Mouse (Mus musculus) right cerebral cortex, adult 18-20 months (tissue): ENCODE results near the gene Sike1.

Experiments used
- DNase-seq: peaks from one replicate; pipeline ENCODE4 v3.0.0; 2022; ENCODE audit warnings: mixed read lengths

The Sike1 gene

GRCm38 (mm10) chr3:102995605-102996321 is at the start of gene Sike1:
Sike1 (plus strand) TSS chr3:102995708.
- peak; percentile 96 for DNase-seq

- no peak for DNase-seq
Observed at GRCm38 (mm10) chr3:102946312-102946711, 49.2 kb upstream of the Sike1 start.

- no peak for DNase-seq
Observed at GRCm38 (mm10) chr3:102946861-102947260, 48.6 kb upstream of the Sike1 start.

- DNase-seq = no peak
Observed at GRCm38 (mm10) chr3:102954476-102954875, 41.0 kb upstream of the Sike1 start.

- no peak for DNase-seq
Observed at GRCm38 (mm10) chr3:102955143-102955542, 40.4 kb upstream of the Sike1 start.

GRCm38 (mm10) chr3:102955596-102955995 is 39.9 kb upstream of the Sike1 start:
- DNase-seq = no peak

- DNase-seq = no peak
Observed at GRCm38 (mm10) chr3:102964033-102964432, 31.5 kb upstream of the Sike1 start, which contains the start of gene Nr1h5. Nr1h5 (minus strand) TSS chr3:102964133.

GRCm38 (mm10) chr3:102970067-102970466 is 25.4 kb upstream of the Sike1 start:
- no peak for DNase-seq

GRCm38 (mm10) chr3:102970508-102970907 is 25.0 kb upstream of the Sike1 start:
- no peak for DNase-seq

GRCm38 (mm10) chr3:102976906-102977305 is 18.6 kb upstream of the Sike1 start:
- DNase-seq = no peak

- peak; percentile 13 for DNase-seq
Observed at GRCm38 (mm10) chr3:102979550-102980348, 15.8 kb upstream of the Sike1 start.

- DNase-seq = no peak
Observed at GRCm38 (mm10) chr3:102980349-102980736, 15.2 kb upstream of the Sike1 start.

- no peak for DNase-seq
Observed at GRCm38 (mm10) chr3:102991041-102991440, 4.5 kb upstream of the Sike1 start.

- DNase-seq = peak; percentile 38
Observed at GRCm38 (mm10) chr3:102992936-102993335, 2.6 kb upstream of the Sike1 start.

- no peak for DNase-seq
Observed at GRCm38 (mm10) chr3:102995233-102995604, 289 bp upstream of the Sike1 start.

- no peak for DNase-seq
Observed at GRCm38 (mm10) chr3:102997036-102997435, 1.5 kb downstream of the Sike1 start.

GRCm38 (mm10) chr3:102997591-102997990 is 2.1 kb downstream of the Sike1 start:
- no peak for DNase-seq

- DNase-seq = no peak
Observed at GRCm38 (mm10) chr3:103001595-103001994, 6.1 kb downstream of the Sike1 start.

- DNase-seq = no peak
Observed at GRCm38 (mm10) chr3:103017350-103017749, 21.8 kb downstream of the Sike1 start.

GRCm38 (mm10) chr3:103019462-103019861 is 24.0 kb downstream of the Sike1 start:
- no peak for DNase-seq

GRCm38 (mm10) chr3:103020249-103020942 is 24.9 kb downstream of the Sike1 start, which contains the start of gene Csde1:
Csde1 (plus strand) TSS chr3:103020426.
- DNase-seq = peak; percentile 98

GRCm38 (mm10) chr3:103020943-103021638 is 25.6 kb downstream of the Sike1 start:
- peak; percentile 93 for DNase-seq

- DNase-seq = no peak
Observed at GRCm38 (mm10) chr3:103026174-103026573, 30.7 kb downstream of the Sike1 start.
